Mouse (Mus musculus): Measurements from ENCODE around the gene Maml1. TPM values are rescaled to one million over a fixed set of nuclear protein-coding genes. Genes with fewer than 3 reads are reported as not detected.

Maml1 gene
- polyA plus RNA-seq, 1 experiment from 2014 or later = 3.0 TPM

DNA sequence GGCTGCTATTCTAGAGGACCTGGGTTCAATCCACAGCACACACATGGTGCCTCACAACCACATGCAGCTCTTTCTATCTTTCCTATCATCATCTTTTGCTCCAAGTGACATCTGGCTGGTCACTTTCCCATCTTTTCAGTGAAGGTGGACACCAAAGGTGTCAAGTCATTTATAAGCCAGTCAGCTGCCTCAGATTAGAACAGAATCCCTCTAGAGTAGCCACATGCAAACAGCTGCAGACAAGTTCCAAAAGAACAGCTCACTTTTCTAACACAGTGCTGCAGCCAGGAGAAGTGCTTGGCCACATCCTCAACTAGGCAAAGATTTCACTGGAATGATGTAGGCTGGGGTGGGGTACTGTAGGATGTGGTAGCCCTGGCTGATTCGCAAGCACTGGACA lies 22.2 kb downstream of the Maml1 start:
- no peaks in the 10 kb centered on the region for H3K27me3 ChIP-seq (replicated peaks; ENCODE audit: control insufficient read depth, insufficient read depth, low read length)
- no peak overlapping the region for H3K27ac ChIP-seq (ENCODE audit: low read length)
- no peak overlapping the region for H3K4me3 ChIP-seq (ENCODE audit: low read length)
- no peak overlapping the region for H3K4me2 ChIP-seq (ENCODE audit: low read depth, low read length)
- no peaks in the 10 kb centered on the region for H3K9me3 ChIP-seq (ENCODE audit: control insufficient read depth, low read length)
- no peak overlapping the region for H3K9ac ChIP-seq (ENCODE audit: low read depth, low read length)
- peaks cover 10% of the 10 kb centered on the region for H3K36me3 ChIP-seq (ENCODE audit: control insufficient read depth, insufficient read depth, low read length)
- 90% methylated on average over 1 of the region's 1 CpGs for WGBS
- no peak for ATAC-seq
- H3K4me1 ChIP-seq (ENCODE audit: control insufficient read depth, insufficient read depth, low read length) = no peaks in the 10 kb centered on the region

DNA sequence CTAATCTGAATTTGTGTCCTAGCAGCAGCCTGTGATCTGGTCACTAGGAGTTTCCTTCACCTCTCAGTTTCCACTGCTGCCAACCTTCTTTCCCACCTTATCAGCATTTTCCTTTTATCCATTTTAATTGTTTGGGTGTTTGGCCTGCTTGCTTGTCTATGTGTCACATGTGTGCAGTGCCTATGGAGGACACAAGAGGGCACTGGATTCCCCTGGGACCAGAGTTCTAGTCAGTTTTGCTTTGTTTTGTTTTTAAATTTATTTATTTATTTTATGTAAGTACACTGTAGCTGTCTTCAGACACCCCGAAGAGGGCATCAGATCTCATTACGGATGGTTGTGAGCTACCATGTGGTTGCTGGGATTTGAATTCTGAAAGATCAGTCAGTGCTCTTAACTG lies 22.9 kb downstream of the Maml1 start:
- H3K27ac ChIP-seq (ENCODE audit: low read length) = no peak overlapping the region
- H3K4me3 ChIP-seq (ENCODE audit: low read length) = no peak overlapping the region
- no peaks in the 10 kb centered on the region for H3K4me1 ChIP-seq (ENCODE audit: control insufficient read depth, insufficient read depth, low read length)
- H3K36me3 ChIP-seq (ENCODE audit: control insufficient read depth, insufficient read depth, low read length) = peaks cover 14% of the 10 kb centered on the region
- ATAC-seq = no peak
- no peaks in the 10 kb centered on the region for H3K9me3 ChIP-seq (ENCODE audit: control insufficient read depth, low read length)
- no peak overlapping the region for H3K9ac ChIP-seq (ENCODE audit: low read depth, low read length)
- WGBS = 86% methylated on average over 2 of the region's 2 CpGs
- no peaks in the 10 kb centered on the region for H3K27me3 ChIP-seq (replicated peaks; ENCODE audit: control insufficient read depth, insufficient read depth, low read length)
- H3K4me2 ChIP-seq (ENCODE audit: low read depth, low read length) = no peak overlapping the region

DNA sequence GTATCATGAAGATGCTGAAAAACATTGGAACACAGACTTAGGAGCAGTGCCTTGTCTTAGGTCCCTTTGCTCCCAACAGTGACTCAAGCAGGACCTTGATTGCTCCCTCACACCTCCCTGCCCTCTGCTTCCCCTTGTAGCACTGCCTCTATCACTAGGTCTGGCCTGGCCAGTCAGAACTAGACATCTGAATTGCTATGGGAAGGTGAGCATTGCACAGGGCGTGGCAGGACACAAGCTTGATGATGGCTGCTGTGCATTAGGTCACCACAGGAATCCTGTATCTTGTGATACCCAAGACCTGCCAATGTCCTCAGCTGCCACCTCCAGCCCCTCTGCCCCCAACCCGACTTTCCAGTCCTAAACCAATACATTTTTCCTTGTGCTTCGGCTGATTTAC lies 25.1 kb downstream of the Maml1 start:
- H3K4me1 ChIP-seq (ENCODE audit: control insufficient read depth, insufficient read depth, low read length) = no peaks in the 10 kb centered on the region
- H3K27me3 ChIP-seq (replicated peaks; ENCODE audit: control insufficient read depth, insufficient read depth, low read length) = no peaks in the 10 kb centered on the region
- no peak overlapping the region for H3K27ac ChIP-seq (ENCODE audit: low read length)
- no peak overlapping the region for H3K9ac ChIP-seq (ENCODE audit: low read depth, low read length)
- peak; percentile 52 for ATAC-seq
- no peaks in the 10 kb centered on the region for H3K9me3 ChIP-seq (ENCODE audit: control insufficient read depth, low read length)
- H3K36me3 ChIP-seq (ENCODE audit: control insufficient read depth, insufficient read depth, low read length) = peaks cover 22% of the 10 kb centered on the region
- H3K4me3 ChIP-seq (ENCODE audit: low read length) = no peak overlapping the region
- H3K4me2 ChIP-seq (ENCODE audit: low read depth, low read length) = no peak overlapping the region
- WGBS = 86% methylated on average over 3 of the region's 3 CpGs

DNA sequence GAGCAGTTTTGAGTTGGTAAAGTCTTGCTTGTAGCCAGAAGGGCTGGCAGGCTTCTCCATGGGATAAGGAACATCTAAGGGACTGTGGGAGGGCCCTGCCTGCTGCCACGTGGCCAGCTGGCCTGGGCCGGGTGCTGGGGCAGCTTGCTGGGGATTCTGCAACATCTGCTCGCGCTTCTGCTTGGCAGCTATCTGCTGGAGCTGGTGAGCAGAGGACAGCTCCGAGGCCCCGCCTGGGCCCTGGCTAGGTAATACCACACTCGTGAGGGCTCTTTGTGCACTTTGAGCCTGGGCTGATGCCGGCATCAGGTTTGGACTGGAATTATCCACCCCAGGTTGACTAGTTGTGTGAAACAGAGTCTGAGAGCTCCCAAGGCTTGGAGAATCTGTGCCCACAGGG lies 26.2 kb downstream of the Maml1 start:
- peaks cover 25% of the 10 kb centered on the region for H3K36me3 ChIP-seq (ENCODE audit: control insufficient read depth, insufficient read depth, low read length)
- peak; percentile 56; the same call in 1 of the 2 replicates for ATAC-seq
- no peak overlapping the region for H3K27ac ChIP-seq (ENCODE audit: low read length)

DNA sequence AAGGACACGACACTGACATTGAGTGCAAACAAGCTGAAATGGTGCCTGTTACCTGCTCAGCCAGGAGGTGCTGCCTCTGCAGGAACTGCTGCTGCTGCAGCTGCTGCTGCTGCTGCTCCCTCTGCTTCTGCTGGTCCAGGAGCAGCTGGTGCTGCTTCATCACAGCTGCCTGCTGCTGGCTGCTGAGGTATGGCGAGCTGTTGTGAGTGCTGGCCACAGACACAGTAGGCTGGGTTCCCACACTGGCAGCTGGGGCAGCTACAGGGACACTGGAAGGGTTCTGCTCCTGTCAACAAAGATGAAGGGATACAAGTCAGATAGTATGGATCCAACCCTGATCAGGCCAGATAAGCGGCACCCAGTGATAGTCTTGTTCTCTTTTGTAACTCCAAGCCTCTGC lies 28.9 kb downstream of the Maml1 start:
- WGBS = 84% methylated on average over 3 of the region's 3 CpGs

More for the DNA sequence above, 26.2 kb downstream of the Maml1 start:
- Histone ChIP-seq H3K27me3 (replicated peaks; ENCODE audit: control insufficient read depth, insufficient read depth, low read length) (no peaks in the 10 kb centered on the region), H3K4me2 (ENCODE audit: low read depth, low read length) (no peak overlapping the region), H3K4me1 (ENCODE audit: control insufficient read depth, insufficient read depth, low read length) (no peaks in the 10 kb centered on the region), H3K9me3 (ENCODE audit: control insufficient read depth, low read length) (no peaks in the 10 kb centered on the region), H3K9ac (ENCODE audit: low read depth, low read length) (no peak overlapping the region), H3K4me3 (ENCODE audit: low read length) (no peak overlapping the region)
- 84% methylated on average over 8 of the region's 8 CpGs for WGBS

DNA sequence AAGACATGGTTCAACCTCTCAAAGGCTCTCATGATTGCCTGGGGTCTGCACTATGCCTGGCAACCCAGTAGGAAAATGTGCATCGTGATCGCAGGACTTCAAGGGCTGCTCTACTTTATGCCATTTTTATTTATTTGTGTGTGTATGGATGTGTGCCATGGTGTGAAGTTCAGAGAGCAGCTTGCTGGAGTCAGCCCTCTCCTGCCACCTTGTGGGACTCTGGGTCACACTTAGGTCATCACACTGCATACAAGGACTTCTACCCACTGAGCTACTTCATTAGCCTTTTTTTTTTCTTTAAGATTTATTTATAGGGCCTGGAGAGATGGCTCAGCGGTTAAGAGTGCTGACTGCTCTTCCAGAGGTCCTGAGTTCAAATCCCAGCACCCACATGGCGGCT lies 30.1 kb downstream of the Maml1 start:
- Histone ChIP-seq H3K27me3 (replicated peaks; ENCODE audit: control insufficient read depth, insufficient read depth, low read length) (no peaks in the 10 kb centered on the region), H3K4me2 (ENCODE audit: low read depth, low read length) (no peak overlapping the region), H3K4me3 (ENCODE audit: low read length) (no peak overlapping the region), H3K36me3 (ENCODE audit: control insufficient read depth, insufficient read depth, low read length) (peaks cover 37% of the 10 kb centered on the region), H3K9ac (ENCODE audit: low read depth, low read length) (no peak overlapping the region), H3K9me3 (ENCODE audit: control insufficient read depth, low read length) (no peaks in the 10 kb centered on the region), H3K27ac (ENCODE audit: low read length) (no peak overlapping the region), H3K4me1 (ENCODE audit: control insufficient read depth, insufficient read depth, low read length) (no peaks in the 10 kb centered on the region)
- ATAC-seq = no peak
- WGBS = 93% methylated on average over 4 of the region's 4 CpGs

More for the DNA sequence above, 28.9 kb downstream of the Maml1 start:
- Histone ChIP-seq H3K9me3 (ENCODE audit: control insufficient read depth, low read length) (no peaks in the 10 kb centered on the region), H3K36me3 (ENCODE audit: control insufficient read depth, insufficient read depth, low read length) (peaks cover 30% of the 10 kb centered on the region), H3K4me3 (ENCODE audit: low read length) (no peak overlapping the region), H3K9ac (ENCODE audit: low read depth, low read length) (no peak overlapping the region), H3K27ac (ENCODE audit: low read length) (no peak overlapping the region), H3K27me3 (replicated peaks; ENCODE audit: control insufficient read depth, insufficient read depth, low read length) (no peaks in the 10 kb centered on the region), H3K4me2 (ENCODE audit: low read depth, low read length) (no peak overlapping the region), H3K4me1 (ENCODE audit: control insufficient read depth, insufficient read depth, low read length) (no peaks in the 10 kb centered on the region)
- ATAC-seq = no peak

DNA sequence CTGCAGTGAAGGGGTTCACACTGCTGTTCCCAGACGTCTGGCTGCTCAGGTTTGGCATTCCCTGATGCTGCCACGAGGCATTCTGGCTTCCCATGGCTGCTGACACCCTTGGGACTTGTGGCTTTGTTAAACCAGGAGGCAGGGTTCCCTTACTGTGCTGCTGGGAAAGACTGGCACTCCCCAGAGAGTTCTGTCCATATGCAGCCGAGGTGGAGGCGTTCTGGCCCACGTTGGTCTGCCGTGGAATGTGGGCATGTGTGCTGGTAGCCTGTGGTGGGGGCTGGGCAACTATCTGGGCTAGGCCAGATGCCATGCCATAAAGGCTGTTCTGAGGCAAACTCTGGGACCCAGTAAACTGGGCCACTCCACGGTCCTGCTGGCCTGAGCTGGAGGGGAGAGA lies 33.8 kb downstream of the Maml1 start:
- Histone ChIP-seq H3K4me2 (ENCODE audit: low read depth, low read length) (no peak overlapping the region), H3K36me3 (ENCODE audit: control insufficient read depth, insufficient read depth, low read length) (peaks cover 28% of the 10 kb centered on the region), H3K4me3 (ENCODE audit: low read length) (no peak overlapping the region), H3K27me3 (replicated peaks; ENCODE audit: control insufficient read depth, insufficient read depth, low read length) (no peaks in the 10 kb centered on the region), H3K27ac (ENCODE audit: low read length) (no peak overlapping the region), H3K9ac (ENCODE audit: low read depth, low read length) (no peak overlapping the region), H3K4me1 (ENCODE audit: control insufficient read depth, insufficient read depth, low read length) (no peaks in the 10 kb centered on the region), H3K9me3 (ENCODE audit: control insufficient read depth, low read length) (no peaks in the 10 kb centered on the region)
- ATAC-seq = no peak
- 83% methylated on average over 7 of the region's 7 CpGs for WGBS

DNA sequence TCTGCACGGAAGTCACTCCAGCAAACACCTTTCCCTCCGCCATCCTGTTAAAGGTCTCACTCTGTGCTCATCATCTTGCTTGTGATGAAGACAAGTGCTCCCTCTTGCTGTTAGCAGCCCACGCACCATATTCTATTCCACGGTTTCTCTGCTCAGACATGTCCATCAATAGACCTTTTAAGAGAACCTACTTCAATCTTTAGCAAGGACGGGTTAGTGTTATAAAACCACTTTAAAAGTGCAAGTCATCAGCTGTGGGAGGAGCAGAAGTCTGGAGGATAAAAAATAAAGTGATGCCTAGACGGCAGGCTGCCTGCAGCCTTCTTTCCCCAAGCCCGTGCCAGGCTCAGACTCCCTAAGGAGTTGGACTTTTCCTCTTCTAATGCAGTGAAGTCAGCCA lies 35.5 kb downstream of the Maml1 start:
- Histone ChIP-seq H3K27ac (ENCODE audit: low read length) (no peak overlapping the region), H3K27me3 (replicated peaks; ENCODE audit: control insufficient read depth, insufficient read depth, low read length) (no peaks in the 10 kb centered on the region), H3K9ac (ENCODE audit: low read depth, low read length) (no peak overlapping the region), H3K9me3 (ENCODE audit: control insufficient read depth, low read length) (no peaks in the 10 kb centered on the region), H3K36me3 (ENCODE audit: control insufficient read depth, insufficient read depth, low read length) (peaks cover 17% of the 10 kb centered on the region), H3K4me1 (ENCODE audit: control insufficient read depth, insufficient read depth, low read length) (peaks cover 5% of the 10 kb centered on the region), H3K4me3 (ENCODE audit: low read length) (no peak overlapping the region), H3K4me2 (ENCODE audit: low read depth, low read length) (no peak overlapping the region)
- no peak for ATAC-seq
- whole genome bisulfite sequencing = 84% methylated on average over 7 of the region's 7 CpGs

DNA sequence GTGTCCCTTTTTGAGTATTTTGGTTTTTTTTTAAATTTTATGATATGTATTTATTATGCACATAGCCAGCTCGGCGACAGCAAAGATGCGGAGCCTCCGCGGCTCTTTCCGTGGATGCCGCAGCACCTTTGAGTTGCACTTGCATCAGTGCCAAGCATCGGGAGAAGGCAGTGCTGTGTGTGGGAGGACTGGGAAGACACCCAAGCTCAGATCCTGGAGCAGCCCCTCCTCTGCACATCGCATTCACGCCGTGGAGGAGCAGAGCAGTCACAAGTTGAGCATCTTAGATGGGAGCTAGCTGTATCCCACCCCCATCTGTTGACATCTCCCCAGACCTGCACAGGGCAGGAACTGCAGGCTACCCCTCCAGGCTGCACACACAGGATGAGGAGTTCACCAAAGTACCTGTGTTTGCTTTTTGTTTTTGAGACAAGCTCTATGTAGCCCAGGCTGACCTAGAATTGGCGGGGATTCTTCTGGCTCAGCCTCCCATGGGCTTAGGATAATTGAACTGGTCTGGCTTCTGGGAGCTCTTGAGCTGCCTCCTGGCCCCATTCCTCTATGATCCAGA lies 38.0 kb downstream of the Maml1 start:
- WGBS = 78% methylated on average over 12 of the region's 12 CpGs
- Histone ChIP-seq H3K36me3 (ENCODE audit: control insufficient read depth, insufficient read depth, low read length) (peaks cover 17% of the 10 kb centered on the region), H3K27me3 (replicated peaks; ENCODE audit: control insufficient read depth, insufficient read depth, low read length) (no peaks in the 10 kb centered on the region), H3K9ac (ENCODE audit: low read depth, low read length) (no peak overlapping the region), H3K27ac (ENCODE audit: low read length) (no peak overlapping the region), H3K9me3 (ENCODE audit: control insufficient read depth, low read length) (no peaks in the 10 kb centered on the region), H3K4me2 (ENCODE audit: low read depth, low read length) (no peak overlapping the region), H3K4me3 (ENCODE audit: low read length) (no peak overlapping the region), H3K4me1 (ENCODE audit: control insufficient read depth, insufficient read depth, low read length) (peaks cover 5% of the 10 kb centered on the region)
- no peak for ATAC-seq

DNA sequence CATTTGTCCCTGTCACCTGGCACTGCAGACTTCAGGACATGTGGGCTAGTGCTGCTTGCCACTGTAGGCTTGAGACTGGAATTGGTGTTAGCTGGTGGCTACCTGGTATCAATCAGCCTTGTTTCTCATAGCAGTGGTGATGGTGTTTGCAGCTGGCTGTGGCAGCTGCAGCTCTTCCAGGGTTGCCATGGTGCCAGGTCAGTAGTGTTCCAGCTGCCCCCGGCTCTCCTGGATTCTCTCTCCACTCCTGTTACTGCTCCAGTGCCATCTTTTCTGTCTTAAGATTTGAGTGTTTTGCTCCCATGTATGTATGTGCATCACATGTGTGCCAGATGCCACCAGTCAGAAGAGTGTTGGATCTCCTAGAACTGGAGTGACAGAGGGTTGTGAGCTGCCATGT lies 38.7 kb downstream of the Maml1 start:
- peaks cover 14% of the 10 kb centered on the region for H3K36me3 ChIP-seq (ENCODE audit: control insufficient read depth, insufficient read depth, low read length)
- 0 out of 2 replicates have a peak, but pooled peaks have one; percentile 38 for ATAC-seq
- H3K4me3 ChIP-seq (ENCODE audit: low read length) = no peak overlapping the region
- H3K9me3 ChIP-seq (ENCODE audit: control insufficient read depth, low read length) = no peaks in the 10 kb centered on the region
- peaks cover 5% of the 10 kb centered on the region for H3K4me1 ChIP-seq (ENCODE audit: control insufficient read depth, insufficient read depth, low read length)
- no peak overlapping the region for H3K4me2 ChIP-seq (ENCODE audit: low read depth, low read length)
- no peak overlapping the region for H3K9ac ChIP-seq (ENCODE audit: low read depth, low read length)
- WGBS = 59% methylated on average over 1 of the region's 1 CpGs
- no peak overlapping the region for H3K27ac ChIP-seq (ENCODE audit: low read length)
- no peaks in the 10 kb centered on the region for H3K27me3 ChIP-seq (replicated peaks; ENCODE audit: control insufficient read depth, insufficient read depth, low read length)

Data from intestine, embryonic 16.5 days (tissue).